Mouse (Mus musculus): ENCODE data around the gene Shisa8. TPM values are rescaled to one million over a fixed set of nuclear protein-coding genes. Genes with fewer than 3 reads are reported as not detected.

Gene Shisa8
- polyA plus RNA-seq, 1 experiment from 2014 or later, result 0.45 TPM

DNA sequence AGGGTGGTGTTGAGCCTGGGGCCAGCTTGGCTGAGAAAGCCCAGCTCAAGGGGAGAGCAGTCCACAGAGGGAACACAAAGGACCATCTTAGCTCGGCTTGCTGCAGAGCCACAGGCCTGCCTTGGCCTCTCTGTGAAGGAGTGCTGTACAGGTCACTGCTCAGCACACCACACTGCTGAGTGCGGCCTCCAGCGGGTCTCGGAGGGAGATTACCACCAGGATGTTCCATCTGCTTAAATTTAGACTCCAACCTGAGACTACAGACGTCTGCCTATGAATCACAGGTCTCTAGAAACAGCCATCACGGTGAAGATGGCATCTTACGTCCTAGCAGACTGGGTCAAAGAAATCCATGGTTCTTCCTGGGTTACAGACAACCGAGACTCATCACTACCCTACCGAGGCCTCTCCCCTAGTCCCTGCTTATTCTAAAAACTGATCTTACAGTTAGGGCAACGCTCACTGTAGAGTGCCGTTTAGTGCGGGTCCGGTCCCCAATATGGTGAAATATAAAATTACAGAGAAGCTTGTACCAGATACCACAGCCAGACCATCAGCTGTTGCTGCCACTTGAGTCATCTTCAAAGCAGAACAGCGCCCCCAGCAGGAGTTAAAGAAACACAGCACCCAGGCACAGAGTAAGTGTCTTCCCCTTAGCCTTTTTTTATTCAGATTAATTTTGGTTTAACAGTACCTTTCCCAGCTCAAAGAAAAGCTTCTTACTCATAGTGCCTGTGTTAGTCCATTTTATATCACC lies 8.7 kb upstream of the Shisa8 start:
- H3K4me2 ChIP-seq, result no peak overlapping the region
- WGBS, result 70% methylated on average over 14 of the region's 14 CpGs
- H3K9me3 ChIP-seq (replicated peaks), result no peaks in the 10 kb centered on the region
- ATAC-seq (replicated peaks; ENCODE audit: low FRiP score), result no peak
- H3K9ac ChIP-seq, result no peak overlapping the region
- no peak overlapping the region for H3K4me3 ChIP-seq (replicated peaks)
- no peaks in the 10 kb centered on the region for H3K36me3 ChIP-seq
- H3K4me1 ChIP-seq, result peaks cover 23% of the 10 kb centered on the region
- no peak overlapping the region for H3K27ac ChIP-seq
- H3K27me3 ChIP-seq, result peaks cover 56% of the 10 kb centered on the region

DNA sequence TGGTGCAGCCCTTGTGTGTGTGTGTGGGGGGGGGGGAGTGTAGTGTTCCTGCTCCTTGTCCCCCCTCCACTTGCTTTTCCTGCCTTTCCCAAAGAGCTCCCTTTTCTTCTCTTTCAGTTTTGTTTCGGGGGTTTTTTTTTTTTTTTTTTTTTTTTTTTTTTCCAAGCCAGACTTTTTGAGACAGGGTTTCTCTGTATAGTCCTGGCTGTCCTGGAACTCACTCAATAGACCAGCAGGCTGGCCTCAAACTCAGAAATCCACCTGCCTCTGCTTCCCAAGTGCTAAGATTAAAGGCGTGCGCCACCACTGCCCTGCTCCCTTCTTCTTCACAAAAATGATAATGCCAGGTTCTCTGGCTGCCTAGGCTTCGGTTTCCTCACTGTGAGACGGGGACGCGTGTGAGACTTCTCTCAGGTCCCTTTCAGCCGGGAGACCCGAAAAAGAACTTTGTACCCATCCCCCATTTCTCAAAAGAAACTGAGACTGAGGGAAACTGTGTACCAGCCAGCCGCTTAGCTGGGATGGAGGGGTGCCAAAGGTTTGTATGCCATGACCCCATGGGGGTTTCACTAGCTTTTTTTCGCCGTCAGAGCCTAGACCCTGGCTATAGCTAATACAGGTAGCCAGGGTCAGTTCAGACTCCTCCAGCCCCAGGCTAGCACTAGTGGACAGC lies 7.5 kb upstream of the Shisa8 start:
- Histone ChIP-seq H3K9me3 (replicated peaks) (no peaks in the 10 kb centered on the region), H3K4me2 (no peak overlapping the region), H3K27ac (no peak overlapping the region), H3K4me1 (peaks cover 25% of the 10 kb centered on the region), H3K9ac (no peak overlapping the region), H3K36me3 (no peaks in the 10 kb centered on the region), H3K4me3 (replicated peaks) (no peak overlapping the region), H3K27me3 (peaks cover 57% of the 10 kb centered on the region)
- ATAC-seq (replicated peaks; ENCODE audit: low FRiP score), result no peak
- WGBS, result 81% methylated on average over 11 of the region's 12 CpGs

DNA sequence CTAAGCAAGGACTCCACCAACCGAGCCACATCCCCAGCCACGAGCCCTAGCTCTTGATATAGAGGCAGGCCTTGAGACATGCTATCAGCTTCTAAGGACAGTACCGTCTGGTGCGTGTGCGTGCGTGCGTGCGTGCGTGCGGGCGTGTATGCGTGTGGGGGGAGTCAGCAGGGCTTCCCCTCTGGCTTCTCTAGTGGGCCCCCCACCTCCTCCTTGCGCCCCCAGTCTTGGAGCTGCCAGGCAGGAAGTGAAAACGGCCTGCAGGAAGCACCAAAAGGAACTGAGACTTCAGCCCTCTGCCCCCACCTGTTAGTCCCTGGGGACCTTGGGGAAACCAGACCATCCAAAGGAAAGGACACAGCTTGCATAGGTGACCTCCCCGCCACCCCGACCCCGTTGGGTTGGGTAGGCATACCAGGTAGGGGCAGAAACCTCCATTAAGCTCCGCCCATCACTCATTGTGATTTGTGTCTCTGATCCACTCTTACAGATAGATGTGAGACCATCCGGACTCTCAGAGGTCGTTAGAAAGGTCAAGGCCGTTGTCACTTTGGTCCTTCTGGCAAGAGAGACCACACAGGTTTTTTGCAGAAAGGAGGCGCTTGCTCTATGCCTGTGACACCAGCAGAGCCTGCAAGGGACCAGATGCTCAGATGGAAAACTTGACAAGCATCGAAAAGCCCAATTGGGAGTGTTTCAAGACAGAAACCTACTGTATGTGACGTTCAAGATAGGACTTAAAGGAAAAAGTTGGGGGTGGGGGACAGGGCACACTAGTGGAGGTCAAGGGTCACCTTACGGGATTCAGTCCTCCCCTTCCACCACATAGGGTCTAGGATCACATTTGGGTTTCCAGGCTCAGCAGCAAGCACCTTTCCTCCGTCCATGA lies 6.4 kb upstream of the Shisa8 start:
- Histone ChIP-seq H3K4me2 (no peak overlapping the region), H3K36me3 (no peaks in the 10 kb centered on the region), H3K4me1 (peaks cover 21% of the 10 kb centered on the region), H3K27ac (no peak overlapping the region), H3K9ac (no peak overlapping the region), H3K4me3 (replicated peaks) (no peak overlapping the region), H3K9me3 (replicated peaks) (no peaks in the 10 kb centered on the region), H3K27me3 (peaks cover 56% of the 10 kb centered on the region)
- no peak for ATAC-seq (replicated peaks; ENCODE audit: low FRiP score)
- 70% methylated on average over 26 of the region's 26 CpGs for WGBS

DNA sequence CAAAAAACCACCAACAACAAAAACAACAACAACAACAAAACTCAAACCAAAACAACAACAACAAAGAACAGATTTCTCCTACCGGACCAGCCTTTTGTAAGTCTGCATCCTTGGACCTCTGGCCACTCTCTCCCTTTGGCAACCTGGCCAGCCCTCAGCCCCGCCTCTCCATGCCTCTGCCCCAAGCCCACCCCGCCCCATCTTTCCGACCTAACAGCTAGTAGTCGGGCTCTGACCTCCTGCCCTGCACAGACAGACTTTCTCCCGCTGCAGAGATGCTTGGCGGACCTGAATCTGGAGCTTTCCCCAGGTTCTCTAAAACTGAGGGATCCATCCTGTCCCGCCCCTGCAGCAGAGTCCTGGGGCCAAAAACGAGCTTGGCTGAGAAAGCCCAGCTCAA lies 5.4 kb upstream of the Shisa8 start:
- Histone ChIP-seq H3K9ac (no peak overlapping the region), H3K9me3 (replicated peaks) (no peaks in the 10 kb centered on the region), H3K36me3 (no peaks in the 10 kb centered on the region), H3K27ac (no peak overlapping the region), H3K4me2 (no peak overlapping the region), H3K4me1 (peaks cover 17% of the 10 kb centered on the region; the same call in 1 of the 2 replicates), H3K4me3 (replicated peaks) (no peak overlapping the region), H3K27me3 (peaks cover 57% of the 10 kb centered on the region)
- 33% methylated on average over 9 of the region's 9 CpGs for WGBS
- ATAC-seq (replicated peaks; ENCODE audit: low FRiP score), result no peak

DNA sequence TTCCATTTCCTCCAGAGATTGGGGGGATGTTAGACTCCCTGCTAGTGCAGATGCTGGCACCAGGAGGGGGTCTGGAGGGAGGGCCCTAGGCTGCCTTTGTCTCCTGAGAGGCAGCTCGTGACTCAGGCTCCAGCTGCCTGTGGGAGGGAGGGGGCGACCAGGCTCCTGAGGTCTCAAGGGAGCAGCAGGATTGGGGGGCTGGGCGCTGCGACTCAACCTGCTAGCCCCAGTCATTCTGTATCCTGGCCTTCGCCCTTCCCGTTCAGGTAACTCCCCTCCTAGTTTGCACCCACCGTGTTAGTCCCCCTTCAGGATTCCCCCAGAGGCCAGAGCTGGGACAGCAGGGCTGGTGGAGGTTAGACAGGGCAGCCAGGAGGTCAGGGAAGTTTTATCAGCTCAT lies 4.4 kb upstream of the Shisa8 start:
- Histone ChIP-seq H3K9ac (no peak overlapping the region), H3K27ac (no peak overlapping the region), H3K27me3 (peaks cover 60% of the 10 kb centered on the region), H3K36me3 (no peaks in the 10 kb centered on the region), H3K4me2 (no peak overlapping the region), H3K4me3 (replicated peaks) (no peak overlapping the region), H3K4me1 (peaks cover 27% of the 10 kb centered on the region), H3K9me3 (replicated peaks) (no peaks in the 10 kb centered on the region)
- no peak for ATAC-seq (replicated peaks; ENCODE audit: low FRiP score)
- WGBS, result 20% methylated on average over 7 of the region's 7 CpGs

DNA sequence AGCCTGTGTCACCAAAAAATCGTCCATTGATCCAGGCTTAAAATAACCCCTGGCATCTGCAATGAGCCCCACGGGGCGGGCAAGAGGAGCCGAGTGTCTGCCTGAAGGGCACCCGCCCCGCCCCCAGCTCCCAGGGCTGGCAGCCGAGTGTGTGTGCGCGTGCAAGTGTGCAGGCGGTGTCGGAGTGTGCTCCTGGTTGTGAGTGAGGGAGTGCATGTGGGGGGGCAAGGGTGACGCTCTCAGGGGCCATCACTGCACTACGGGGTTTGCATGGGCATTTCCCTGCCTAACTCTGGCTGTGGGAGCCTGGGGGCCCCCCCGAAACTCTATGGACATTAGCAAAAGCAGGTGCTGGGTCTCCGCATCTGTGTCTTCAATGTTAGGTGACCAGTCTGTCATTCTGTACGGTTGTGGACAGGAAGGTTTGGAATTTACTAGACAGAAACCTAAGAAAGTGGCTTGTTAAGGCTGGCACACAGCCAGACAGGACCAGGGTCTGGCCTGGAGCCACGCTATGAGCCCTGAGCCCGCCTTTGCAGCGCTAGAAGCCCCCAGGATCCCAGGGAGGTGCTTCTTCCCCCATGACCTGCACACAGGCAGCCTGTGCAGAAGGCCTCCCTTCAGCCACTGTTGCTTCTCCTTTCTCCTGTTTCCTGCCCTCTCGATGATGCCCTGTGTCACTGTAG lies 3.7 kb upstream of the Shisa8 start:
- ATAC-seq (replicated peaks; ENCODE audit: low FRiP score), result no peak
- H3K27me3 ChIP-seq, result peaks cover 67% of the 10 kb centered on the region
- no peak overlapping the region for H3K27ac ChIP-seq
- no peaks in the 10 kb centered on the region for H3K36me3 ChIP-seq
- H3K4me1 ChIP-seq, result peaks cover 34% of the 10 kb centered on the region
- no peak overlapping the region for H3K4me3 ChIP-seq (replicated peaks)
- H3K4me2 ChIP-seq, result no peak overlapping the region
- WGBS, result 57% methylated on average over 20 of the region's 20 CpGs
- no peaks in the 10 kb centered on the region for H3K9me3 ChIP-seq (replicated peaks)
- H3K9ac ChIP-seq, result no peak overlapping the region

DNA sequence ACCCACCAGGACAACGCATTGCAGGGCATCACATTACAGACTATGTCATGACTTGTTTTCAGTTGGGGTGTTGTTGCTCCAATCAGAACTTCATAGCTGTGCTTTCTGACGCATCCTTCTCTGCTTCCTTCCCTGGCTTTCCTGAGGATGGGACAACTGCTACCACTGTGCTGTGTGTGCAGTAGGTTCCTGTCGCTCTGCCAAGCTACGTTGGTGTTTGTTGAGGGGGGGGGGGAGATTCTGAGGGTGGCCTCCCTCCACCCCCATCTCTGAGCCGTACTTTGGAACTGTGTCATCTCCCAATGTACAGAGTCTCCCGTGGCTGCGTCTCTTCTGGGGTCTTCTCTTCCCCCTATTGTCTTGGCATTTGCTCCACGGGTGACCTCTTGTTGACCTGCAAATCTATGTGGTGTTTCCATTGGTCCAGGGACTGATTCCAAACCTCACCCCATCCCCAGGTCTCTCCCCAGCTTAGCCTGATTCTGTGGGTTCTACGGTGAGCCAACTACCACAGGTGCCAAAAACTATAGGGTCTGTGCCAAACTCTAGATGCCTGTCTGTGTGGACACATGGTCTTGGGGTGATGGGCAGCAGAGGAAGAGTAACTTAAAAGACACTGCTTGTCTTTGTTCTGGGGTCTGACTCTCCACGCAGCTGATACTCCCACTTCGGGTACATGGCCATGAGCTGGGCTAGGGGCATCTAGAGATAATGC lies 2.9 kb upstream of the Shisa8 start:
- no peak overlapping the region for H3K9ac ChIP-seq
- WGBS, result 45% methylated on average over 11 of the region's 11 CpGs
- peaks cover 75% of the 10 kb centered on the region for H3K27me3 ChIP-seq
- no peaks in the 10 kb centered on the region for H3K36me3 ChIP-seq
- ATAC-seq (replicated peaks; ENCODE audit: low FRiP score), result no peak
- H3K4me2 ChIP-seq, result no peak overlapping the region
- no peak overlapping the region for H3K27ac ChIP-seq
- no peaks in the 10 kb centered on the region for H3K9me3 ChIP-seq (replicated peaks)
- peaks cover 42% of the 10 kb centered on the region for H3K4me1 ChIP-seq
- H3K4me3 ChIP-seq (replicated peaks), result no peak overlapping the region

DNA sequence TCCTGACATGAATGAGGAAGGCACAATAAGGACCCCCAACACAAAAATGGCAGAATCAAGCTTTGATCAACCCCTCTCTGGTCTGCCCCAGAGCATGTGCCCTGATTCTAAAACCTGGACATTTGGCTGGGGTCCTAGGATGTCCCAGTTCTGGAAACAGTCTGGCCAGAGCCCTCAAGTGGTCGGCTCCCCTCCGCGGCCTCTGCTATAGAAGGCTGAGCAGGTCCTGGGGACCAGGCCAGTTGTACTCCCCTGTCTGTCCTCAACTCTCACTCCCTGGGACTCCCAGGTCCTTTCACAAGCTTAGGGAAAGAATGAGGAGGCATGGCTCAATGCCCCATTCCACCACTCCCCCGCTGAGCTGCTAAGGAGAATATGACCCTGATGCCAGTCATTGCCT lies 607 bp upstream of the Shisa8 start:
- peak overlapping the region; percentile 90; the same call in 1 of the 2 replicates for H3K4me2 ChIP-seq

DNA sequence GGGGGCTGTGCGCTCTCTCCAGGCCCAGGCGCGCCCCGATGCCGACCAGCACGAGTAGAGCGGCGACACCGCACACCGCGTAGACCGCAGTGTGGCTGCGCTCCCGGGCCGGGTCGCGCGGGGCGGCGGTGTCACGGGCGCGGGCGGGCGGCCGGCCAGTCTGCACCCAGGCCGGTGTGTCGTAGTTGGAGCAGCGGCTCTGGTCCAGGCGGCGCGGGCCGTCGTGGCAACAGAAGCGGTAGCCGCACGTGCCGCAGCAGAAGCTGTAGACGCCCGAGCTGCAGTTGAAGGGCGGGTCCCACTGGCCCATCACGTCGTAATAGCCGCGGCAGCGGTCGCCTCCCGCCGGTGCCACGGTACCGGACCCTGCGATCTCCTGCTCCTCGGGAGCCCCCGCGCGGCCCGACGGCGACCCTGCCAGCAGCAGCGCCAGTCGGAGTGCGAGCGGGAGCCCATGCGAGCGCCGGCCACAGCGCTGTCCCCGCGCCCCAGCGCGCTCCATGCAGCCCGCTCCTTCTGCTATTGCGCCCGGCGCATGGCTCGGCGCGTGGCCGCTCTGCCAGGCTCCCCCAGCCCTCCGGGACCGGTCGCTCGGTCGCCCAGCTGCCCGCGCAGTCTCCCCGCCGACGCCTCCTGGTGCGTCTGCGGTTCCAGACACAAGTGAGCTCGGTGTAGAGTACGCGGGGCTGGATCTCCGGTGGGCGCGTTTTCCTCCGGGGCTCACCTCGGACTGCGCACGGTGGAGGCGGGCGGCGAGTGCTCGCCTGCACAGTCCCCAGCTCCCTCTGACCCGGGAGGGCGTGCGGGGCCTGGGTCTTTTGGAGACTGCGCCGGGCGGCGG lies 484 bp downstream of the Shisa8 start:
- H3K4me1 ChIP-seq, result peaks cover 44% of the 10 kb centered on the region
- peak overlapping the region; percentile 90 for H3K4me2 ChIP-seq
- 0 out of 2 replicates have a peak, but pooled peaks cover 2% of the 10 kb centered on the region for H3K36me3 ChIP-seq
- no peaks in the 10 kb centered on the region for H3K9me3 ChIP-seq (replicated peaks)
- peak overlapping the region; percentile 53 for H3K4me3 ChIP-seq (replicated peaks)
- peak overlapping the region; percentile 35; the same call in 1 of the 2 replicates for H3K9ac ChIP-seq
- no peak overlapping the region for H3K27ac ChIP-seq
- under 1% methylated on average over 111 of the region's 112 CpGs for WGBS
- ATAC-seq (replicated peaks; ENCODE audit: low FRiP score), result peak; percentile 38; the same call in 1 of the 2 replicates
- peaks cover 98% of the 10 kb centered on the region for H3K27me3 ChIP-seq

More for the DNA sequence above, 607 bp upstream of the Shisa8 start:
- Histone ChIP-seq H3K27ac (no peak overlapping the region), H3K4me1 (peaks cover 39% of the 10 kb centered on the region), H3K27me3 (peaks cover 90% of the 10 kb centered on the region), H3K9me3 (replicated peaks) (no peaks in the 10 kb centered on the region), H3K4me3 (replicated peaks) (no peak overlapping the region), H3K9ac (no peak overlapping the region), H3K36me3 (no peaks in the 10 kb centered on the region)
- ATAC-seq (replicated peaks; ENCODE audit: low FRiP score), result no peak
- 6% methylated on average over 4 of the region's 4 CpGs for WGBS

DNA sequence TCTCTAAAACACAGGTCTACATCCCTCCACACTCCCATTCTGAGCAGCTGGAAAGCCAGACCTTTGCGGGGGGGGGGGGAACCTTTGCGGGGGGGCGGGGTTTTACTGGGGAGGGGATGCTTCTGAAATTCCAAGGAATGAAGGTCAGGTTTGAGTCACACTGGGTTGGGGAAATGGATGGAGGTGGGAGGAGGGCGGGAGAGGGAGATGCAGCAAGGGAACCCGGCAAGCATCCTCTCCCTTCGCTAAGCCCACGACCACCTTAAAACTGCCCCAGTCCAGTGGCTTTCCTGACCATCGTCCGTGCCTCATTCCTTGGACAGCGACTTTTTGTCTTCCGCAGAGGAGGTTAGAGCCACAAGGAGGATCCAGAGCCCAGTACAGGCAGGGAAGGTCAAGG lies 1.3 kb downstream of the Shisa8 start:
- no peak overlapping the region; the same call in 1 of the 2 replicates for H3K9ac ChIP-seq
- peaks cover 47% of the 10 kb centered on the region for H3K4me1 ChIP-seq
- H3K27ac ChIP-seq, result no peak overlapping the region
- no peaks in the 10 kb centered on the region for H3K9me3 ChIP-seq (replicated peaks)
- peaks cover 98% of the 10 kb centered on the region for H3K27me3 ChIP-seq
- H3K4me3 ChIP-seq (replicated peaks), result peak overlapping the region; percentile 53
- H3K36me3 ChIP-seq, result peaks cover 5% of the 10 kb centered on the region; the same call in 1 of the 2 replicates
- 4% methylated on average over 11 of the region's 11 CpGs for whole genome bisulfite sequencing
- no peak for ATAC-seq (replicated peaks; ENCODE audit: low FRiP score)
- peak overlapping the region; percentile 90 for H3K4me2 ChIP-seq

Data from kidney, embryonic 15.5 days (tissue).